Mouse (Mus musculus) midbrain, embryonic 14.5 days (tissue): Measurements from ENCODE around the gene Sult6b1. TPM values are rescaled to one million over a fixed set of nuclear protein-coding genes. Genes with fewer than 3 reads are reported as not detected.

ENCODE experiments used
- ATAC-seq: fragments of 200-750 bp; cut with Nextera tagmentation; 2 replicates; pipeline ENCODE4 v1.8.0; 2017; ENCODE audit warnings: moderate number of reproducible peaks, moderate library complexity; ENCODE audit not compliant: low FRiP score, low TSS enrichment
- DNase-seq: peaks from one replicate; pipeline ENCODE4 v3.0.0-alpha.2; 2015
- H3K27ac ChIP-seq: fragments of 300-500 bp; sonication (generic); replicated peaks from 2 replicates; pipeline ENCODE4 v1.5.1; 2014; ENCODE audit warnings: mild to moderate bottlenecking, low read depth, low read length, moderate library complexity
- H3K27me3 ChIP-seq: fragments of 300-500 bp; sonication (generic); 2 replicates; pipeline ENCODE4 v1.6.1; 2014; ENCODE audit warnings: low read length, control low read depth, mixed read lengths; ENCODE audit not compliant: control insufficient read depth, insufficient read depth
- H3K36me3 ChIP-seq: fragments of 300-500 bp; sonication (generic); 2 replicates; pipeline ENCODE4 v1.6.1; 2014; ENCODE audit warnings: low read length, control low read depth; ENCODE audit not compliant: control insufficient read depth, insufficient read depth
- H3K4me1 ChIP-seq: fragments of 300-500 bp; sonication (generic); 2 replicates; pipeline ENCODE4 v1.6.1; 2014; ENCODE audit warnings: mild to moderate bottlenecking, antibody characterized with exemption, low read length, control low read depth; ENCODE audit not compliant: control insufficient read depth, insufficient read depth
- H3K4me2 ChIP-seq: fragments of 300-500 bp; sonication (generic); 2 replicates; pipeline ENCODE4 v1.6.1; 2014; ENCODE audit warnings: mild to moderate bottlenecking, low read length, moderate library complexity
- H3K4me3 ChIP-seq: fragments of 300-500 bp; sonication (generic); replicated peaks from 2 replicates; pipeline ENCODE4 v1.5.1; 2014; ENCODE audit warnings: low read depth, low read length
- H3K9ac ChIP-seq: fragments of 300-500 bp; sonication (generic); replicated peaks from 2 replicates; pipeline ENCODE4 v1.6.1; 2014; ENCODE audit warnings: mild to moderate bottlenecking, low read length, moderate library complexity
- H3K9me3 ChIP-seq: fragments of 300-500 bp; sonication (generic); 2 replicates; pipeline ENCODE4 v1.6.1; 2016; ENCODE audit warnings: low read length, control low read depth, mixed read lengths; ENCODE audit not compliant: control insufficient read depth
- WGBS: fragments of 180-500 bp; shearing (Covaris S2); extraction: QIAGEN DNeasy Blood & Tissue Kit; methylation state at CpG from one replicate; pipeline ENCODE4 v1.1.7; 2014; 5-methylcytosine and 5-hydroxymethylcytosine counted together
- polyA plus RNA-seq: library from polyadenylated mRNA; unstranded; fragments of >200 nt; fragmentation: Nextera tagmentation; extraction: Ambion mirVana; gene quantifications from 2 replicates; pipeline ENCODE4 v1.2.1, GENCODE M21; 2014

Gene Sult6b1
- polyA plus RNA-seq, 1 experiment from 2014 or later, result not detected

DNA sequence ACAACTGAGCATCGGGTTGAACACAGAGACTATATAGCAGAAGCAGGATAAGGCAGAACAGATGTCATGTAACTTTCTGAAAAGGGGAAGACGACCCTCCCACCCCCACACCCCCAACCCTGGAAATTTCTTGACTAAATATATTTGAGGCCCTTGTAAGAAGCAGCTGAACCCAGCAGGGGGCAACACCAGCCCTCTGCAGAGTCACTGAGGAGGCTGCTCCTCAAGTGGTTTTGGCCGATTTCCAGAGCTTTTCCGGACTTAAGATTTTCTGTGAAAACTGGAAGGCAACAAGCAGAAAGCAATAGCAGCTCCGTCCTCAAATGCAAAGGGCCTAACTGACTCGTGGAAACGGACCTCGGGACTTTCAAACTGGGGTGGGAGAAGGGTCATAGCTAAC, 11.4 kb downstream of the Sult6b1 start:
- Histone ChIP-seq H3K4me3 (no peak overlapping the region), H3K9ac (no peak overlapping the region), H3K27ac (no peak overlapping the region), H3K4me2 (no peak overlapping the region), H3K27me3 (no peaks in the 10 kb centered on the region), H3K9me3 (no peaks in the 10 kb centered on the region), H3K4me1 (no peaks in the 10 kb centered on the region), H3K36me3 (no peaks in the 10 kb centered on the region)
- 48% methylated on average over 8 of the region's 8 CpGs for WGBS
- ATAC-seq, result no peak
- DNase-seq, result peak; percentile 81

GRCm38 (mm10) chr17:78894991-78895390, 11.8 kb downstream of the Sult6b1 start:
- Histone ChIP-seq H3K4me2 (no peak overlapping the region), H3K27ac (no peak overlapping the region), H3K9me3 (no peaks in the 10 kb centered on the region), H3K36me3 (no peaks in the 10 kb centered on the region), H3K4me1 (no peaks in the 10 kb centered on the region), H3K4me3 (no peak overlapping the region), H3K27me3 (no peaks in the 10 kb centered on the region), H3K9ac (no peak overlapping the region)
- ATAC-seq (no peak), DNase-seq (no peak)
- 79% methylated on average over 7 of the region's 7 CpGs for WGBS

GRCm38 (mm10) chr17:78891020-78891419, 15.8 kb downstream of the Sult6b1 start:
- Histone ChIP-seq H3K36me3 (no peaks in the 10 kb centered on the region), H3K4me2 (no peak overlapping the region), H3K4me1 (no peaks in the 10 kb centered on the region), H3K9ac (no peak overlapping the region), H3K27ac (no peak overlapping the region), H3K9me3 (no peaks in the 10 kb centered on the region), H3K27me3 (no peaks in the 10 kb centered on the region), H3K4me3 (no peak overlapping the region)
- WGBS, result 81% methylated on average over 9 of the region's 9 CpGs
- DNase-seq, result no peak
- no peak for ATAC-seq

DNA sequence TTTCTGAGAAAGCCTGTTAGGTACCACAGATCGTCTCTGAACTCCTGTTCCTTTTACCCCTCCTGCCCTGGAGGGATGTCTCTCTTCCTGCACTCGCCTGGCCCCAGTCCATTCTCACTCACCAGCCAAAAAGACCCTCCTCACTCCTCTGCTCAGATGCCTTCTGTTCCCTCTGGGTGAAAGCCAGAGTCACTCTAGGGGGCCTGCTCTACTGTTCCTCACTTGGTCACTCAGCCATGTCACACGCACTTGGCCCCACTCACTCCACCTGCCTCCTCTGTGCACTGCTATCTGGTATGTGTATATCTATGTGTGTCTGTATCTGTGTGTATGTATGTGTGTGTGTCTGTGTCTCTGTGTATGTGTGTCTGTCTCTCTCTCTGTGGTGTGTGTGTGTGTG, 17.6 kb downstream of the Sult6b1 start:
- ATAC-seq (no peak), DNase-seq (no peak)
- Histone ChIP-seq H3K9ac (no peak overlapping the region), H3K27me3 (no peaks in the 10 kb centered on the region), H3K4me1 (no peaks in the 10 kb centered on the region), H3K36me3 (no peaks in the 10 kb centered on the region), H3K4me2 (no peak overlapping the region), H3K4me3 (no peak overlapping the region), H3K9me3 (no peaks in the 10 kb centered on the region), H3K27ac (no peak overlapping the region)
- 48% methylated on average over 3 of the region's 3 CpGs for WGBS

GRCm38 (mm10) chr17:78888554-78888953, 18.2 kb downstream of the Sult6b1 start:
- DNase-seq, result no peak
- no peak overlapping the region for H3K4me3 ChIP-seq
- no peak overlapping the region for H3K4me2 ChIP-seq
- H3K9me3 ChIP-seq, result no peaks in the 10 kb centered on the region
- H3K9ac ChIP-seq, result no peak overlapping the region
- 93% methylated on average over 4 of the region's 4 CpGs for WGBS
- H3K27me3 ChIP-seq, result no peaks in the 10 kb centered on the region
- no peak overlapping the region for H3K27ac ChIP-seq
- no peaks in the 10 kb centered on the region for H3K4me1 ChIP-seq
- ATAC-seq, result no peak
- H3K36me3 ChIP-seq, result no peaks in the 10 kb centered on the region

DNA sequence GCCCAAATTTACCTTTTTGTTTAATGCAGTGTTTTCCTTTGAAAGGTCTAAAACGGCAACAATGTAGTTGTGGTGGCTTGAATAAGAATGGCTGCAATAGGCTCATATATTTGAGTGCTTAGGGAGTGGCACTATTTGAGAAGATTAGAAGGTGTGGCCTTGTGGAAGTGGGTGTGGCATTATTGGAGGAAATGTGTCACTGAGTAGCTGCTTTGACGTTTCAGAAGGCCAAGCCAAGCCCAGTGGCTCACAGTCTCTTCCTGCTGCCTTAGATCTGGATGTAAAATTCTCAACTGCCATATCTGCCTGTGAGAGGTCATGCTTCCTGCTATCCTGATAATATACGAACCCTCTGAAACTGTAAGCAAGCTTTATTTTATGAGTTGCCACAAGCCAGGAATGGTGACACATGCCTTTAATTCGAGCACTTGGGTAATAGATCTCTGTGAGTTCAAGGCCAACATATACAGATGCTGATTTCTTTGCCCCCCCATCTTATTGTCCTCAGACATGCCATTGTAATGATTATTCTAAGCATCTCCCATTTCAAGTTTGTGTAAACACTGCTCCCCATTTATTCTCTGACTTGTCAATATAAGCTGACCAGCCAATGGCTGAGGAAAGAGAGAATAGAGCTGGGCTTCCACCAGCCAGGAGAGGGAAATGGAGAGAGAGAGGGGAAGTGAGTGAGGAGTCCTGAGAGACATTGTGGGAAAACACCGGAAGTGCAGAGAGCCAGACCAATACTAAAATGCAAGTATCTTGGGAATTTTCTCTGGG, 21.3 kb downstream of the Sult6b1 start:
- Histone ChIP-seq H3K27ac (no peak overlapping the region), H3K4me2 (no peak overlapping the region), H3K27me3 (no peaks in the 10 kb centered on the region), H3K4me1 (peaks cover 4% of the 10 kb centered on the region; the same call in 1 of the 2 replicates), H3K4me3 (no peak overlapping the region), H3K9me3 (no peaks in the 10 kb centered on the region), H3K36me3 (no peaks in the 10 kb centered on the region), H3K9ac (no peak overlapping the region)
- DNase-seq, result no peak
- no peak for ATAC-seq
- WGBS, result 85% methylated on average over 5 of the region's 5 CpGs

GRCm38 (mm10) chr17:78883291-78883690, 23.5 kb downstream of the Sult6b1 start:
- Histone ChIP-seq H3K9me3 (no peaks in the 10 kb centered on the region), H3K36me3 (no peaks in the 10 kb centered on the region), H3K4me2 (no peak overlapping the region), H3K4me1 (peaks cover 4% of the 10 kb centered on the region; the same call in 1 of the 2 replicates), H3K4me3 (no peak overlapping the region), H3K9ac (no peak overlapping the region), H3K27ac (no peak overlapping the region), H3K27me3 (no peaks in the 10 kb centered on the region)
- WGBS, result 91% methylated on average over 4 of the region's 4 CpGs
- DNase-seq, result no peak
- ATAC-seq, result no peak

GRCm38 (mm10) chr17:78882401-78883112, 24.2 kb downstream of the Sult6b1 start, which contains the start of gene Eif2ak2:
Eif2ak2 (minus strand) TSS chr17:78882573.
- peak; percentile 61 for DNase-seq
- ATAC-seq, result peak; percentile 81
- H3K27ac ChIP-seq, result no peak within 1 kb of the TSS
- 2% methylated on average over 28 of the region's 28 CpGs for WGBS
- H3K36me3 ChIP-seq, result no peaks in the 10 kb centered on the region
- H3K9me3 ChIP-seq, result no peaks in the 10 kb centered on the region
- peak within 1 kb of the TSS; percentile 36 for H3K4me3 ChIP-seq
- no peaks in the 10 kb centered on the region for H3K27me3 ChIP-seq
- peak within 1 kb of the TSS; percentile 66 for H3K4me2 ChIP-seq
- peak within 1 kb of the TSS; percentile 42; the same call in 1 of the 2 replicates for H3K9ac ChIP-seq
- H3K4me1 ChIP-seq, result peaks cover 4% of the 10 kb centered on the region; the same call in 1 of the 2 replicates
